Mouse (Mus musculus) liver, embryonic 14.5 days (tissue): ENCODE results near the gene Ppp1r14a.

ENCODE experiments used
- CTCF ChIP-seq: IDR thresholded peaks from 2 replicates; pipeline ENCODE4 v1.5.1; 2016; ENCODE audit warnings: antibody characterized with exemption, low read depth, control low read depth
- EP300 ChIP-seq: IDR thresholded peaks from 2 replicates; pipeline ENCODE4 v1.6.1; 2016; ENCODE audit warnings: antibody characterized with exemption, low read depth

DNA sequence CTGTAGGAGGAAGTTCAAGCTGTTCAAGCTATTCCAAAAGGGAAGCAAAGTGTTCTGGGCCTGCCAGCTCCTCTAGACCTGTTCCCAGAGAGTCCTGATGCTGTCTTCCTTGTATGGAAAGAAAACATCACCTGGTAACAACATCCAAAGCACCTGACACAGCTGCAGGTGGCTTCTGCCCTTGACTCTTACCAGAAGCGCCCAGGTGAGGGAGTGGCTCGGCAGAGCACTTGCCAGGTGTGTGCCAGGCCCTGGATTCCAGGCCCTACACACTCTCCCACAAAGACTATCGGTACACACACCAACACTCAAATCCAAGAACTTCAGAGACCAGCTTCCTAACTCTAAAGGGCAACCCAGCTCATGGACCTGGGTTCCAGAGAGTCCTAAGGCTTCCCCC lies 25.3 kb upstream of the Ppp1r14a start:
- TF ChIP-seq CTCF = no peak
- no peak for TF ChIP-seq EP300
